Mouse (Mus musculus) heart, postnatal 0 days (tissue): Measurements from ENCODE around the gene Abcc12.

Experiments used
- CTCF ChIP-seq: IDR thresholded peaks from 2 replicates; pipeline ENCODE4 v1.5.1; 2016; ENCODE audit warnings: antibody characterized with exemption, control low read depth, low read depth
- EP300 ChIP-seq: IDR thresholded peaks from 2 replicates; pipeline ENCODE4 v1.6.1; 2016; ENCODE audit warnings: antibody characterized with exemption, low read depth

DNA sequence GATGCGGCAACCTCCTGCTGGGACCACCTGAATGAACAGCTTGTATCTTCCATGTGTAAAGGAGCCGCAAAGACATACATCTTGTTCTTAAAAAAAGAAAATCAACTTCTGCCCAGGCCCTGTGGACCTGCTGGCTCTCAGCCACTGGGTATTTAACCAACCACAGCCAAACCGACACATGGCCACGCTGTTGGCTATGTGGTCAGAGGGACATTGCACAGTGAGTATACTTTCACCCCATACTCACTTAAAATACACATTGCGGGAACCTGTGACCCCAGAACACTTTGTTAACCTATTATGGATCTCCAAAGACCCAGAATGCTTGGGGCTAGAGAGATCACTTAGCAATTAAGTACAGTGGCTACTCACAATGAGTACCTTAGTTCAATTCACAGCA is 7.9 kb upstream of the Abcc12 start:
- TF ChIP-seq CTCF, result no peak
- TF ChIP-seq EP300, result no peak
